Mouse (Mus musculus) forebrain, postnatal 0 days (tissue): ENCODE data around the gene Rpl13. TPM values are rescaled to one million over a fixed set of nuclear protein-coding genes. Genes with fewer than 3 reads are reported as not detected.

ENCODE experiments used
- ATAC-seq: fragments of 200-750 bp; cut with Nextera tagmentation; 2 replicates; pipeline ENCODE4 v1.8.0; 2017; ENCODE audit warnings: mild to moderate bottlenecking, moderate library complexity
- DNase-seq: peaks from one replicate; pipeline ENCODE4 v3.0.0-alpha.2; 2015
- H3K27ac ChIP-seq: fragments of 300-500 bp; sonication (generic); 2 replicates; pipeline ENCODE4 v1.5.1; 2014; ENCODE audit warnings: low read depth, mild to moderate bottlenecking, antibody characterized with exemption, low read length, moderate library complexity, mixed read lengths
- H3K27me3 ChIP-seq: fragments of 300-500 bp; sonication (generic); 2 replicates; pipeline ENCODE4 v1.6.1; 2014; ENCODE audit warnings: mild to moderate bottlenecking, low read length, mixed read lengths; ENCODE audit not compliant: insufficient read depth
- H3K36me3 ChIP-seq: fragments of 300-500 bp; sonication (generic); 2 replicates; pipeline ENCODE4 v1.6.1; 2014; ENCODE audit warnings: mild to moderate bottlenecking, moderate library complexity; ENCODE audit not compliant: insufficient read depth
- H3K4me1 ChIP-seq: fragments of 300-500 bp; sonication (generic); 2 replicates; pipeline ENCODE4 v1.6.1; 2014; ENCODE audit warnings: antibody characterized with exemption; ENCODE audit not compliant: insufficient read depth
- H3K4me2 ChIP-seq: fragments of 300-500 bp; sonication (generic); 2 replicates; pipeline ENCODE4 v1.6.1; 2014; ENCODE audit warnings: low read depth, mild to moderate bottlenecking, moderate library complexity
- H3K4me3 ChIP-seq: fragments of 300-500 bp; sonication (generic); 2 replicates; pipeline ENCODE4 v1.5.1; 2014; ENCODE audit warnings: low read depth, low read length, mixed read lengths
- H3K9ac ChIP-seq: fragments of 300-500 bp; sonication (generic); 2 replicates; pipeline ENCODE4 v1.6.1; 2014; ENCODE audit warnings: mild to moderate bottlenecking
- H3K9me3 ChIP-seq: fragments of 300-500 bp; sonication (generic); 2 replicates; pipeline ENCODE4 v1.6.1; 2016; ENCODE audit warnings: low read length
- CTCF ChIP-seq: sonication (generic); IDR thresholded peaks from 2 replicates; pipeline ENCODE4 v1.5.1; 2016; ENCODE audit warnings: antibody characterized with exemption, control low read depth, low read depth
- WGBS: fragments of 180-500 bp; shearing (Covaris S2); extraction: QIAGEN DNeasy Blood & Tissue Kit; methylation state at CpG from one replicate; pipeline ENCODE4 v1.1.7; 2014; 5-methylcytosine and 5-hydroxymethylcytosine counted together
- polyA plus RNA-seq: library from polyadenylated mRNA; unstranded; fragments of >200 nt; fragmentation: Nextera tagmentation; extraction: Ambion mirVana; gene quantifications from 2 replicates; pipeline ENCODE4 v1.2.1, GENCODE M21; 2015
- total RNA-seq: library from RNA; depleted of rRNA; stranded (reverse); fragments of >200 nt; gene quantifications from 2 replicates; pipeline ENCODE4 v1.2.3, GENCODE M21; 2014; rRNA removed

The Rpl13 gene
- total RNA-seq (2,315 and 2,714 TPM in 2 replicates), polyA plus RNA-seq (944 and 1,242 TPM in 2 replicates)

GRCm38 (mm10) chr8:123101735-123102685, at the start of gene Rpl13:
Rpl13 (plus strand) TSS chr8:123102350.
- peak within 1 kb of the TSS; percentile 62 for H3K4me3 ChIP-seq
- peak within 1 kb of the TSS; percentile 91 for H3K27ac ChIP-seq
- 0 out of 2 replicates have a peak, but pooled peaks cover 7% of the 10 kb centered on the region for H3K4me1 ChIP-seq
- ATAC-seq (peak; percentile 95), DNase-seq (peak; percentile 97)
- peaks cover 32% of the 10 kb centered on the region for H3K36me3 ChIP-seq
- peak within 1 kb of the TSS; percentile 86 for H3K9ac ChIP-seq
- no peak for TF ChIP-seq CTCF
- 2% methylated on average over 54 of the region's 56 CpGs for WGBS
- no peaks in the 10 kb centered on the region for H3K27me3 ChIP-seq
- H3K9me3 ChIP-seq, result no peaks in the 10 kb centered on the region
- H3K4me2 ChIP-seq, result peak within 1 kb of the TSS; percentile 67

- no peaks in the 10 kb centered on the region for H3K27me3 ChIP-seq
- 77% methylated on average over 7 of the region's 7 CpGs for WGBS
- no peaks in the 10 kb centered on the region for H3K36me3 ChIP-seq
- H3K4me2 ChIP-seq, result no peak within 1 kb of the TSS
- no peak within 1 kb of the TSS for H3K27ac ChIP-seq
- H3K4me1 ChIP-seq, result peaks cover 15% of the 10 kb centered on the region
- no peaks in the 10 kb centered on the region for H3K9me3 ChIP-seq
- H3K4me3 ChIP-seq, result no peak within 1 kb of the TSS
- TF ChIP-seq CTCF, result no peak
- ATAC-seq (no peak), DNase-seq (no peak)
- H3K9ac ChIP-seq, result no peak within 1 kb of the TSS
These were observed 39.4 kb upstream of the Rpl13 start, which contains the start of gene Spg7 for GRCm38 (mm10) chr8:123062721-123063120. Spg7 (plus strand) TSS chr8:123062942.

GRCm38 (mm10) chr8:123064072-123064471, 38.1 kb upstream of the Rpl13 start:
- Histone ChIP-seq H3K4me2 (peak overlapping the region; percentile 82), H3K36me3 (no peaks in the 10 kb centered on the region), H3K27me3 (no peaks in the 10 kb centered on the region), H3K4me3 (no peak overlapping the region), H3K4me1 (peaks cover 15% of the 10 kb centered on the region), H3K9me3 (no peaks in the 10 kb centered on the region), H3K9ac (no peak overlapping the region), H3K27ac (0 out of 2 replicates have a peak overlapping the region, but pooled peaks have one; percentile 95)
- WGBS, result 75% methylated on average over 4 of the region's 4 CpGs
- no peak for ATAC-seq
- TF ChIP-seq CTCF, result no peak
- DNase-seq, result no peak

GRCm38 (mm10) chr8:123064809-123065213, 37.3 kb upstream of the Rpl13 start:
- no peaks in the 10 kb centered on the region for H3K36me3 ChIP-seq
- no peaks in the 10 kb centered on the region for H3K27me3 ChIP-seq
- no peaks in the 10 kb centered on the region for H3K9me3 ChIP-seq
- 2% methylated on average over 14 of the region's 14 CpGs for WGBS
- TF ChIP-seq CTCF, result no peak
- peaks cover 15% of the 10 kb centered on the region for H3K4me1 ChIP-seq
- peak overlapping the region; percentile 93 for H3K9ac ChIP-seq
- peak overlapping the region; percentile 95 for H3K27ac ChIP-seq
- ATAC-seq, result peak; percentile 42
- no peak for DNase-seq
- peak overlapping the region; percentile 92 for H3K4me3 ChIP-seq
- peak overlapping the region; percentile 82 for H3K4me2 ChIP-seq

- Histone ChIP-seq H3K27ac (peak overlapping the region; percentile 95), H3K27me3 (no peaks in the 10 kb centered on the region), H3K4me1 (peaks cover 15% of the 10 kb centered on the region), H3K4me3 (peak overlapping the region; percentile 92), H3K9ac (peak overlapping the region; percentile 93), H3K9me3 (no peaks in the 10 kb centered on the region), H3K36me3 (no peaks in the 10 kb centered on the region), H3K4me2 (peak overlapping the region; percentile 82)
- under 1% methylated on average over 84 of the region's 84 CpGs for WGBS
- ATAC-seq, result peak; percentile 97
- DNase-seq, result peak; percentile 98
- peak; percentile 72 for TF ChIP-seq CTCF
These were observed 36.7 kb upstream of the Rpl13 start for GRCm38 (mm10) chr8:123065214-123066100.

- TF ChIP-seq CTCF, result peak; percentile 45
- 33% methylated on average over 7 of the region's 7 CpGs for WGBS
These were observed 36.0 kb upstream of the Rpl13 start for GRCm38 (mm10) chr8:123066101-123066683.

More at GRCm38 (mm10) chr8:123066101-123066683, 36.0 kb upstream of the Rpl13 start:
- Histone ChIP-seq H3K4me1 (peaks cover 15% of the 10 kb centered on the region), H3K36me3 (peaks cover 3% of the 10 kb centered on the region; the same call in 1 of the 2 replicates), H3K27ac (peak overlapping the region; percentile 95), H3K27me3 (no peaks in the 10 kb centered on the region), H3K4me3 (peak overlapping the region; percentile 92), H3K9ac (peak overlapping the region; percentile 93), H3K9me3 (no peaks in the 10 kb centered on the region), H3K4me2 (peak overlapping the region; percentile 82)
- ATAC-seq (no peak), DNase-seq (no peak)
